Mouse (Mus musculus) kidney, postnatal 0 days (tissue): ENCODE results near the gene Prkn. TPM values are rescaled to one million over a fixed set of nuclear protein-coding genes. Genes with fewer than 3 reads are reported as not detected.
A peak's percentile ranks its signal among the peaks of the same experiment; 100 is the strongest.

Experiments used
- ATAC-seq: fragments of 200-750 bp; cut with Nextera tagmentation; replicated peaks from 2 replicates; pipeline ENCODE4 v1.8.0; 2017; ENCODE audit warnings: low read depth, moderate number of reproducible peaks, moderate TSS enrichment, moderate library complexity; ENCODE audit not compliant: low FRiP score
- DNase-seq: peaks from one replicate; pipeline ENCODE4 v3.0.0-alpha.2; 2016; ENCODE audit warnings: low spot score
- H3K27ac ChIP-seq: fragments of 300-500 bp; sonication (generic); 2 replicates; pipeline ENCODE4 v1.5.1; 2014; ENCODE audit warnings: mild to moderate bottlenecking
- H3K27me3 ChIP-seq: fragments of 300-500 bp; sonication (generic); 2 replicates; pipeline ENCODE4 v1.6.1; 2014; ENCODE audit warnings: low read length, mixed read lengths; ENCODE audit not compliant: insufficient read depth
- H3K36me3 ChIP-seq: fragments of 300-500 bp; sonication (generic); 2 replicates; pipeline ENCODE4 v1.6.1; 2014; ENCODE audit warnings: low read length, mixed read lengths; ENCODE audit not compliant: insufficient read depth
- H3K4me1 ChIP-seq: fragments of 300-500 bp; sonication (generic); replicated peaks from 2 replicates; pipeline ENCODE4 v1.6.1; 2014; ENCODE audit warnings: antibody characterized with exemption, low read length, mixed read lengths; ENCODE audit not compliant: insufficient read depth
- H3K4me2 ChIP-seq: fragments of 300-500 bp; sonication (generic); 2 replicates; pipeline ENCODE4 v1.6.1; 2014; ENCODE audit warnings: mild to moderate bottlenecking, low read length, moderate library complexity, mixed read lengths
- H3K4me3 ChIP-seq: fragments of 300-500 bp; sonication (generic); replicated peaks from 2 replicates; pipeline ENCODE4 v1.5.1; 2014; ENCODE audit warnings: low read depth, low read length
- H3K9ac ChIP-seq: fragments of 300-500 bp; sonication (generic); 2 replicates; pipeline ENCODE4 v1.6.1; 2014; ENCODE audit warnings: low read depth, low read length
- H3K9me3 ChIP-seq: fragments of 300-500 bp; sonication (generic); replicated peaks from 2 replicates; pipeline ENCODE4 v1.6.1; 2016; ENCODE audit warnings: low read length, inconsistent platforms, mixed read lengths
- CTCF ChIP-seq: IDR thresholded peaks from 2 replicates; pipeline ENCODE4 v1.5.1; 2016; ENCODE audit warnings: antibody characterized with exemption, low read depth, mild to moderate bottlenecking, moderate library complexity
- WGBS: fragments of 180-500 bp; shearing (Covaris S2); extraction: QIAGEN DNeasy Blood & Tissue Kit; methylation state at CpG from one replicate; pipeline ENCODE4 v1.1.7; 2014; 5-methylcytosine and 5-hydroxymethylcytosine counted together
- polyA plus RNA-seq: library from polyadenylated mRNA; unstranded; fragments of >200 nt; fragmentation: Nextera tagmentation; extraction: Ambion mirVana; gene quantifications from 2 replicates; pipeline ENCODE4 v1.2.1, GENCODE M21; 2015

Gene Prkn
- polyA plus RNA-seq, 1 experiment from 2014 or later: 3.6 TPM

DNA sequence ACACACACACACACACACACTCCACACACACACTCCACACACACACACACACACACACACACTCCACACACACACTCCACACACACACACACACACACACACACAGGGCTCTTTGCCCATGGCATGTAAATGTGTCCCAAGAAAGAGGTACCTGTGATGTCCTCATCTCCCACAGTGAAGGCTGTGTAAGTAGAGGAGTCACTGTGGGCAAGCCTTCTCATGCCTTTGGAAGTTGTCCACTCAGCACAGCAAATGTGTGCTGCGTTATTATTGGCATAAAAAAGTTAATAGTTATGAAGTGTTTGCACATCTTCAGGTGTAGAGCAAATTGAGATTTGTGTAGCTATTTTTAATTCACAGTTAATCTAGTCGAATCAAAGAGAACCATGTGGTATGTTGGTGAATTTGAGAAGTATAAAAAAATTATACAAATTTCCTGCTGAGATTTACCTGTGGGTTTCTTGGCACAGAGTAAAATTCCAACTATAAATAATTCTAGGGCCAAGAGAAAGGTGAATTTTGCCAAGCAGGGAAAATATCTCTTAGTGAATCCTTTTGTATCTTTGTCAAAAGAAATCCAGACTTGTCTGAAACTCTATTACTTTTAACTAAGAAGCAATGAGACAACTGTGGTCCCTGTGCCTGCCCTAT is 562.2 kb downstream of the Prkn start:
- Histone ChIP-seq H3K27ac (no peak overlapping the region), H3K4me1 (no peaks in the 10 kb centered on the region), H3K9me3 (no peaks in the 10 kb centered on the region), H3K4me2 (no peak overlapping the region), H3K36me3 (no peaks in the 10 kb centered on the region), H3K4me3 (no peak overlapping the region), H3K27me3 (no peaks in the 10 kb centered on the region), H3K9ac (no peak overlapping the region)
- WGBS: 84% methylated on average over 2 of the region's 2 CpGs
- TF ChIP-seq CTCF: no peak
- no peak for DNase-seq
- no peak for ATAC-seq

DNA sequence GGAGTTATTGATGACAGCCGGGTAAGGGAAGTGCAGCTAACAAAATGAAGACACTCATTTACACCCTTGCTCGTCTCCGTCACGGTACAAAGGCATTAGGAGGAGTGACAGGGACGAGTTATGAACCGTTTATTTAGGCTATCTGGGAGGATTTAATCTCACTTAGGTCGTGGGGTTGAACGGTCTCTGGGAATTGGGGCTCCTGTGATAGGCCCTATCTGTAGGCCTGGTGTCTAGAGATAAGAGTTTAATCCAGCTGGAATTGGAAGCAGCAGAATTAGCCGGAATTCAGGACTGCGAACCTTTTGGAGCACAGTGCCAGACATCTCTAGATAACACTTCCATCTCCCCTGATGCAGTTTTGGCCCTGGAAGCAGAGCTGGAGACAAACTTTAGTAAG is 571.2 kb downstream of the Prkn start:
- no peak overlapping the region for H3K4me3 ChIP-seq
- no peak overlapping the region for H3K4me2 ChIP-seq
- ATAC-seq (no peak), DNase-seq (no peak)
- no peaks in the 10 kb centered on the region for H3K27me3 ChIP-seq
- H3K9me3 ChIP-seq: no peaks in the 10 kb centered on the region
- H3K9ac ChIP-seq: no peak overlapping the region
- TF ChIP-seq CTCF: no peak
- no peaks in the 10 kb centered on the region for H3K4me1 ChIP-seq
- no peak overlapping the region for H3K27ac ChIP-seq
- H3K36me3 ChIP-seq: no peaks in the 10 kb centered on the region
- WGBS: 34% methylated on average over 10 of the region's 10 CpGs

DNA sequence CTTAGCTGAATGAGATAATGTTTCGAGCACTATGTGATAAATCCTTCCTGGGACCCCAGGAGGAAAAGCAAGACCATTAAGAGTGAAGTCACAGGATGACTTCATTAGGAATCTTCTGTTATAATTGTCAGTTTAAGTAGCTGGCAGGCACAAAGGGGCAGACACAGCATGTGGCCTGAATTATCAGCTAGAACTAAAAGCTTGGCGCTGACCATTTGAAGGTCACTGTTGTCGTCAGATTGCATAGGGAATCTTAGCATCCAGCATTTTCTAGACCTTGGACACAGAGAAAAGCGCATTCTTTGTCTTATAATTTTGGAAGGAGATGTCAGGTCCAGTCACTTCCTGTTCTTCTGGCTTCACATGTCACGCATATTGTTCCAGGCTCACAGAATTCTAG is 573.5 kb downstream of the Prkn start:
- Histone ChIP-seq H3K9me3 (no peaks in the 10 kb centered on the region), H3K4me2 (no peak overlapping the region), H3K9ac (no peak overlapping the region), H3K4me3 (no peak overlapping the region), H3K27me3 (no peaks in the 10 kb centered on the region), H3K4me1 (no peaks in the 10 kb centered on the region), H3K36me3 (no peaks in the 10 kb centered on the region), H3K27ac (no peak overlapping the region)
- DNase-seq (no peak), ATAC-seq (no peak)
- 70% methylated on average over 5 of the region's 5 CpGs for WGBS
- TF ChIP-seq CTCF: no peak

DNA sequence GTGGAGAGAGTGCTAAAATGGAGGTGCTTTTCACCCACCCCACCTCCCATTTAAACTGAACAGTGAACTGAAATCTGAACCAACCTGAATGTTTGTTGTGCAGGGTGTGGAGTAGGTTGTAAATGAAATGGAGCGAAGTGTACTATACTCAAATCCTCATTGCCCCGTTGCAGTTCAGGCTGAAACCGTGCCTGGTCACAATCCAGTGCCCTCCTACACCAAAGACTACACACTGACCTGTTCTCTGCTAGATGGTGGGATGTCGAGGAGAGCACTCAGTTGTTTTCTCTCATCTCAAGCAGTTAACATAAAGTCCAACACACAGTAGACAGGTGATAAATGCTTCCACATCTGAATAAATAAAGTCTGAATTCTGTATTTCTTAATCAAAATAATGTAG is 574.1 kb downstream of the Prkn start:
- H3K27ac ChIP-seq: no peak overlapping the region
- no peak for TF ChIP-seq CTCF
- WGBS: 27% methylated on average over 4 of the region's 4 CpGs
- H3K4me1 ChIP-seq: no peaks in the 10 kb centered on the region
- DNase-seq (peak; percentile 7), ATAC-seq (no peak)
- H3K4me3 ChIP-seq: no peak overlapping the region
- H3K36me3 ChIP-seq: no peaks in the 10 kb centered on the region
- no peaks in the 10 kb centered on the region for H3K27me3 ChIP-seq
- no peak overlapping the region for H3K9ac ChIP-seq
- H3K9me3 ChIP-seq: no peaks in the 10 kb centered on the region
- H3K4me2 ChIP-seq: no peak overlapping the region

DNA sequence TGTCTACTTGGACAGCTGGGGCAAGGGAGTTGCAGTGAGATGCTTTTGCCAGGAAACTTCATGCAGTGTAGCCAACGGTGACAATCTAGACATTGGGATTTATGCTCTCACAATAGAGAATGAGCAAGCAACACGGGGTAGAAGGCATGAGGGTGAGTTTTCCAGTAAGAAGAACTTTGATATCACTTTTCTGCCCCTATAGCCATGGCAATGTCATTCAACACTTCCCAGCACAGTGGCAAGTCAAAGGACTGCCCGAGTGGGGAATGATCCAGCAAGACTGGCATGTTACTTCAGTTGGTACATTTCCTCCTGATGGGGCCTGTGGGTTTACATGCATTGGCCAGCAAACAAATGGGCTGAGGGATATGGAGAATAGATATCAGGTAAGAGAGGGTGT is 577.0 kb downstream of the Prkn start:
- no peak for TF ChIP-seq CTCF
- no peaks in the 10 kb centered on the region for H3K36me3 ChIP-seq
- H3K27ac ChIP-seq: no peak overlapping the region
- H3K4me1 ChIP-seq: no peaks in the 10 kb centered on the region
- H3K4me2 ChIP-seq: no peak overlapping the region
- H3K27me3 ChIP-seq: no peaks in the 10 kb centered on the region
- ATAC-seq: no peak
- H3K9me3 ChIP-seq: no peaks in the 10 kb centered on the region
- no peak overlapping the region for H3K4me3 ChIP-seq
- DNase-seq: peak; percentile 48
- WGBS: 28% methylated on average over 3 of the region's 3 CpGs
- no peak overlapping the region for H3K9ac ChIP-seq

DNA sequence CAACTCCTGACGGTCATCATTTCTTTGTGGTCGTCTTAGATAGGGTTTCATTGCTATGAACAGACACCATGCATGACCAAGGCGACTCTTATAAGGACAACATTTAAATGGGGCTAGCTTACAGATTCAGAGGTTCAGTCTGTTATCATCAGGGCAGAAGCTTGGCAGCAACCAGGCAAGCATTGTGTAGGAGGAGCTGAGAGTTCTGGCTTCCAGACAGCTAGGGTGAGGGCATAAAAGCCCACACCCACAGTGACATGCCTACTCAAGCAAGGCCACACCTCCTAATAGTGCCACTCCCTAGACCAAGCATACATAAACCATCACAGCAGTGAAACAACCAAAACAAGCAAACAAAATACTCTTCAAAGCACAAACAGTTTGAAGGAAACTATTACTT is 579.3 kb downstream of the Prkn start:
- no peak for TF ChIP-seq CTCF
- Histone ChIP-seq H3K27me3 (no peaks in the 10 kb centered on the region), H3K4me3 (no peak overlapping the region), H3K36me3 (no peaks in the 10 kb centered on the region), H3K4me2 (no peak overlapping the region), H3K4me1 (no peaks in the 10 kb centered on the region), H3K27ac (no peak overlapping the region), H3K9ac (no peak overlapping the region), H3K9me3 (no peaks in the 10 kb centered on the region)
- no peak for ATAC-seq
- peak; percentile 13 for DNase-seq
- 43% methylated on average over 3 of the region's 3 CpGs for WGBS

DNA sequence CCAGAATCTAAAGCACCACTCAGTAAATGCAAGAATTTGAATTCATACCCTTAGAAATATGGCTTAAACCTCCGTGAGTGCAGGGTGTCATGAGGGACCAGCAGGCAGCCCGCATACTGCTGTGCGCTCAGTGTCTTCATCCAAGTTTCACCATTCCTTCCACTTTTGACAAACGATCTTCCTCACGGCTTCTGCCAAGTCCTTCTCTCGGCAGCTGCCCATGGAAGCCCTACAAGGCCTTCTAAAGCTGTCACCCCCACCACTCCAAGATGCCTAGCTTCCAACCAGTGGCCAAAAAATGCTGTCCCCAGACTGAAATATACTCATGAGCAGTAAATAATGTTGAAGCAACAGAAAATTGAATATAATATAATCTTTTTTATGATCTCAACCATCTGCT is 580.7 kb downstream of the Prkn start:
- Histone ChIP-seq H3K9ac (no peak overlapping the region), H3K4me2 (no peak overlapping the region), H3K27me3 (no peaks in the 10 kb centered on the region), H3K27ac (no peak overlapping the region), H3K4me3 (no peak overlapping the region), H3K9me3 (no peaks in the 10 kb centered on the region), H3K4me1 (no peaks in the 10 kb centered on the region), H3K36me3 (no peaks in the 10 kb centered on the region)
- WGBS: 69% methylated on average over 6 of the region's 6 CpGs
- no peak for ATAC-seq
- no peak for TF ChIP-seq CTCF
- peak; percentile 17 for DNase-seq
